In genomic region chr3:152405978-152406640, GRCm38 (mm10) we compare ENCODE assay signal across 14 mouse cellular contexts. TPM values are rescaled to one million over a fixed set of nuclear protein-coding genes. Genes with fewer than 3 reads are reported as not detected.
DNase-seq lines count a peak whose midpoint lies in the region; ATAC-seq and TF ChIP-seq lines count a peak whose summit lies in the region.
"Had no signal": no experiment of that assay in that cellular context is flagged by ENCODE, and none has a peak within 500 bp of the region (broad histone marks: within the 10 kb centered on the region; RNA-seq: fewer than 3 reads in every experiment).

No protein-coding gene starts in this region.

- ATAC-seq in heart, postnatal 0 days (ENCODE audit: insufficient read depth, low read depth) = peak; percentile 46; the same call in 1 of the 2 replicates
- peak; percentile 26 for ATAC-seq in granulocyte monocyte progenitor cell, adult 5-6 weeks (replicated peaks; ENCODE audit: poor library complexity, severe bottlenecking)
- peak; percentile 52 for ATAC-seq in megakaryocyte progenitor cell, adult 5-6 weeks (replicated peaks; ENCODE audit: poor library complexity)
- ATAC-seq in intestine, postnatal 0 days = no peak

- no peak for DNase-seq in heart, postnatal 0 days (ENCODE audit: low spot score)
- DNase-seq in heart, postnatal 25 days (ENCODE audit: low spot score) = no peak
- peak; percentile 86 for DNase-seq in MEL-GATA-1-ER (ENCODE audit: extremely low read depth, low read depth)
- no peak for DNase-seq in adrenal gland, adult 2 months
- DNase-seq: cerebellum, adult 2 months; gastrocnemius, postnatal 10 days; lung, embryonic 14.5 days; thymus, postnatal 4 days had no signal

- 50% methylated on average over 4 of the region's 4 CpGs for WGBS in heart, postnatal 0 days
- WGBS in intestine, postnatal 0 days = 32% methylated on average over 4 of the region's 4 CpGs

- H3K4me2 ChIP-seq in heart, postnatal 0 days (ENCODE audit: low read depth, low read length) = no peak overlapping the region
- no peak overlapping the region for H3K4me2 ChIP-seq in intestine, postnatal 0 days (replicated peaks; ENCODE audit: low read depth)
- H3K4me2 ChIP-seq: hindbrain, embryonic 12.5 days; lung, embryonic 14.5 days; midbrain, embryonic 12.5 days had no signal

- H3K27me3 ChIP-seq in heart, postnatal 0 days (ENCODE audit: control insufficient read depth, insufficient read depth, low read length) = no peaks in the 10 kb centered on the region
- H3K27me3 ChIP-seq in intestine, postnatal 0 days (replicated peaks; ENCODE audit: control insufficient read depth, insufficient read depth, low read length) = no peaks in the 10 kb centered on the region
- H3K27me3 ChIP-seq: hindbrain, embryonic 12.5 days; midbrain, embryonic 12.5 days had no signal

- no peak overlapping the region for H3K4me3 ChIP-seq in heart, postnatal 0 days (ENCODE audit: low read depth, low read length)
- H3K4me3 ChIP-seq in intestine, postnatal 0 days (ENCODE audit: low read depth, low read length) = no peak overlapping the region
- H3K4me3 ChIP-seq: erythroblast, embryonic 14.5 days; hindbrain, embryonic 12.5 days; midbrain, embryonic 12.5 days had no signal

- no peak overlapping the region for H3K9ac ChIP-seq in heart, postnatal 0 days (replicated peaks; ENCODE audit: low read depth, low read length)
- H3K9ac ChIP-seq in intestine, postnatal 0 days (ENCODE audit: low read depth, low read length) = no peak overlapping the region
- H3K9ac ChIP-seq: hindbrain, embryonic 12.5 days; lung, embryonic 14.5 days; midbrain, embryonic 12.5 days had no signal

- peak overlapping the region; percentile 47; the same call in 1 of the 2 replicates for H3K27ac ChIP-seq in heart, postnatal 0 days (ENCODE audit: low read depth)
- H3K27ac ChIP-seq in intestine, postnatal 0 days (ENCODE audit: low read depth, low read length) = no peak overlapping the region
- H3K27ac ChIP-seq: hindbrain, embryonic 12.5 days; midbrain, embryonic 12.5 days had no signal

- H3K9me3 ChIP-seq in heart, postnatal 0 days (replicated peaks; ENCODE audit: control insufficient read depth, low read length) = no peaks in the 10 kb centered on the region
- no peaks in the 10 kb centered on the region for H3K9me3 ChIP-seq in intestine, postnatal 0 days (ENCODE audit: control insufficient read depth)
- H3K9me3 ChIP-seq: hindbrain, embryonic 12.5 days; midbrain, embryonic 12.5 days had no signal

- intact Hi-C loops in heart, postnatal 25 days (cut with DNase I) = loop anchor here (5.0 kb wide), 1 partner anchor 36 kb away; no protein-coding TSS in a partner anchor

- H3K36me3 ChIP-seq in heart, postnatal 0 days (replicated peaks; ENCODE audit: control insufficient read depth, insufficient read depth, low read length) = no peaks in the 10 kb centered on the region
- no peaks in the 10 kb centered on the region for H3K36me3 ChIP-seq in intestine, postnatal 0 days (ENCODE audit: control insufficient read depth, insufficient read depth)
- H3K36me3 ChIP-seq: hindbrain, embryonic 12.5 days; midbrain, embryonic 12.5 days had no signal

- TF ChIP-seq EP300 in heart, postnatal 0 days (IDR thresholded peaks at IDR 0.05; ENCODE audit: low read depth) = no peak

- H3K4me1 ChIP-seq in heart, postnatal 0 days (ENCODE audit: control insufficient read depth, insufficient read depth) = peaks cover 50% of the 10 kb centered on the region
- H3K4me1 ChIP-seq in intestine, postnatal 0 days (replicated peaks; ENCODE audit: control insufficient read depth, insufficient read depth, low read length) = peaks cover 4% of the 10 kb centered on the region

- no peak for TF ChIP-seq CTCF in heart, postnatal 0 days (IDR thresholded peaks at IDR 0.05; ENCODE audit: low read depth)
- TF ChIP-seq CTCF in intestine, postnatal 0 days (IDR thresholded peaks at IDR 0.05; ENCODE audit: low read depth) = no peak

RNA-seq across cellular contexts. Expression of gene Zzz3, which starts 10.8 kb away (rescaled TPM):
- 18.1 and 36.2 TPM in 2 replicates for total RNA-seq in heart, postnatal 0 days (2014; rRNA removed; ENCODE audit: low replicate concordance)
- 21.0 and 22.4 TPM in 2 replicates for polyA plus RNA-seq in heart, postnatal 0 days (2015; fragmentation: Nextera tagmentation; extraction: Ambion mirVana)
- 10 to 100 TPM; 22.8 to 23.5 TPM for total RNA-seq in heart, postnatal 25 days (2021)
- total RNA-seq in granulocyte monocyte progenitor cell, adult 5-6 weeks (2014; fragmentation: Nextera tagmentation) = 40.1 and 47.2 TPM in 2 replicates
- 57.0 and 58.4 TPM in 2 replicates for total RNA-seq in granulocyte monocyte progenitor cell, adult 5-6 weeks (2017)
- total RNA-seq in megakaryocyte progenitor cell, adult 5-6 weeks (2015) = 49.2 and 50.3 TPM in 2 replicates
- 54.6 and 80.5 TPM in 2 replicates for total RNA-seq in megakaryocyte progenitor cell, adult 5-6 weeks (2017)
- total RNA-seq in adrenal gland, adult 2 months (2021) = 10 to 100 TPM; 30.1 to 35.5 TPM
- 11.4 and 12.5 TPM in 2 replicates for polyA plus RNA-seq in adrenal gland, adult 2 months (2012; rRNA removed)
- polyA plus RNA-seq in intestine, postnatal 0 days (2015; fragmentation: Nextera tagmentation; extraction: Ambion mirVana) = 19.6 and 20.6 TPM in 2 replicates

RNA-seq across cellular contexts. Expression of gene Usp33, which starts 59.8 kb away (rescaled TPM):
- total RNA-seq in heart, postnatal 0 days (2014; rRNA removed; ENCODE audit: low replicate concordance) = 16.6 and 21.7 TPM in 2 replicates
- polyA plus RNA-seq in heart, postnatal 0 days (2015; fragmentation: Nextera tagmentation; extraction: Ambion mirVana) = 16.4 and 17.2 TPM in 2 replicates
- total RNA-seq in heart, postnatal 25 days (2021) = 10 to 100 TPM; 22.3 to 25.2 TPM
- 24.7 and 25.8 TPM in 2 replicates for total RNA-seq in granulocyte monocyte progenitor cell, adult 5-6 weeks (2014; fragmentation: Nextera tagmentation)
- 48.4 and 49.6 TPM in 2 replicates for total RNA-seq in granulocyte monocyte progenitor cell, adult 5-6 weeks (2017)
- total RNA-seq in megakaryocyte progenitor cell, adult 5-6 weeks (2015) = 23.5 and 35.7 TPM in 2 replicates
- 48.4 and 83.5 TPM in 2 replicates for total RNA-seq in megakaryocyte progenitor cell, adult 5-6 weeks (2017)
- total RNA-seq in adrenal gland, adult 2 months (2021) = 10 to 100 TPM; 87.8 to 99.7 TPM
- polyA plus RNA-seq in adrenal gland, adult 2 months (2012; rRNA removed) = 8.4 and 14.0 TPM in 2 replicates
- polyA plus RNA-seq in intestine, postnatal 0 days (2015; fragmentation: Nextera tagmentation; extraction: Ambion mirVana) = 18.7 and 18.9 TPM in 2 replicates
